Mouse (Mus musculus) liver, embryonic 14.5 days (tissue): ENCODE measurements around the gene Svs1.

ENCODE experiments used
- CTCF ChIP-seq: IDR thresholded peaks from 2 replicates; pipeline ENCODE4 v1.5.1; 2016; ENCODE audit warnings: antibody characterized with exemption, low read depth, control low read depth
- EP300 ChIP-seq: IDR thresholded peaks from 2 replicates; pipeline ENCODE4 v1.6.1; 2016; ENCODE audit warnings: antibody characterized with exemption, low read depth

GRCm38 (mm10) chr6:49019341-49019740, 32.7 kb downstream of the Svs1 start:
- TF ChIP-seq CTCF (no peak), EP300 (no peak)
